Mouse (Mus musculus): Measurements from ENCODE around the gene Drg1. TPM values are rescaled to one million over a fixed set of nuclear protein-coding genes. Genes with fewer than 3 reads are reported as not detected.
A peak's percentile ranks its signal among the peaks of the same experiment; 100 is the strongest.

The Drg1 gene
- polyA plus RNA-seq, 1 experiment from 2014 or later, result 235 TPM

DNA sequence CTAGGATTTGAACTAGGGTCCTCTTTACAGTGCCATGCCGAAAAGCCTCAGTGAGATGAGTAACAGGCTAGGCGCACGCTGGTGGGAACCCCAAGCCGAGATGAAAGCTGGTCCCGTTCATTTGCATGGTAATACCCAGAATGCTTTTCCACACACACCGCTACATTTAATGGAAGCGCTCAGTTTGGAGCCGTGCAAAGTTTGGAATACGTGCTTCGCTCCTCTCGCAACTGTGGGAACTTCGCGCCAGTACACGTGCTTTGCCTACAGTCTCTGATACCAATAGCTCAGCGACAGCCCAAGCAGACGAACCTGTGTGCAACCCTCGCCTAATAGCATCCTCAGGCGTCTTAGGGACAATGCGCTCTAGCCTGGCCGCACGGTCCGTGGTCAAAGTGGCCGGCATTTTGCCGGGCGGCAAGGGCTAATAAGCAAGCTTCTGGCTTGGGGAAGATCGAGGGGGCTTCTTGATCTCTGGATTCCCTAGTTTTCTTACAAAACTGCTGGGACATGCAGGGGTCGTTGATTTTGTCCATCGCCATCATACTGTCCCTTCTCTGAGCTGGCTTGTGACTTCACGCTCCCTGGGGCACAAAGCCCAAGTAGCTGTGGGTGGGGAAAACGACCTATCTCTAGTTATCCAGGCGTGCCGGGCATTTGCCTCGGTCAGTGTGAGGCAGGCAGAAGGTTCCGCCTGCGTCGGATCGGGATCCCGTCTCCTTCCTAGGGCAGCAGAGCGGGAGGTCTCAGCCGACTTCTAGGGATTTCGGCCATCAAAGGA is 22.5 kb upstream of the Drg1 start, which contains the start of gene Patz1:
Patz1 (plus strand) TSS at position 354 of the 781 bp plus-strand sequence.
- Histone ChIP-seq H3K4me2 (peak within 1 kb of the TSS; percentile 100), H3K27ac (peak within 1 kb of the TSS; percentile 100), H3K4me1 (replicated peaks) (peaks cover 39% of the 10 kb centered on the region), H3K27me3 (no peaks in the 10 kb centered on the region), H3K36me3 (peaks cover 4% of the 10 kb centered on the region), H3K9ac (peak within 1 kb of the TSS; percentile 96), H3K4me3 (peak within 1 kb of the TSS; percentile 82), H3K9me3 (no peaks in the 10 kb centered on the region)
- ATAC-seq (ENCODE audit: low FRiP score), result peak; percentile 30; the same call in 1 of the 2 replicates
- WGBS, result under 1% methylated on average over 41 of the region's 41 CpGs

DNA sequence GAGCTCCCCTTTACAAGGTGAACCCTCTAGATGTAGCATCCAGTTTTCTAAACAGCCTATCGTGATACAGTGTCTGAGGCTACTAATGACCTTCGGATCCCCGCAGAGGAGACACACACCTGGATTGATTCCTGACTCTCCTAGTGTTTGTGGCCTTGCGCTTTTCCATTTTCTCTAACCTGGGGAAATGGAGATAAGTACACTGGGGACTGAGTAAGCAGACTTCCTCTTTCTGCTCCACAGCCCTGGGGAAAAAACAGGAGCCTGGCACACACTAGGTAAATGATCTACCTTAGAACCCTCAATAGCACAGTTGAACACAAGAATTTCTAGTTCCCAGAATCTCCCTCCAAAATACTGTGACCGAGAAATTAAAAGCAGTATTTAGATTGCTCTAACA is 21.7 kb upstream of the Drg1 start:
- H3K4me2 ChIP-seq, result peak overlapping the region; percentile 100
- WGBS, result 57% methylated on average over 5 of the region's 5 CpGs
- no peaks in the 10 kb centered on the region for H3K36me3 ChIP-seq
- H3K9ac ChIP-seq, result peak overlapping the region; percentile 96
- peak overlapping the region; percentile 82; the same call in 1 of the 2 replicates for H3K4me3 ChIP-seq
- no peak for ATAC-seq (ENCODE audit: low FRiP score)
- H3K9me3 ChIP-seq, result no peaks in the 10 kb centered on the region
- H3K27me3 ChIP-seq, result no peaks in the 10 kb centered on the region
- H3K4me1 ChIP-seq (replicated peaks), result peaks cover 31% of the 10 kb centered on the region
- peak overlapping the region; percentile 100 for H3K27ac ChIP-seq

DNA sequence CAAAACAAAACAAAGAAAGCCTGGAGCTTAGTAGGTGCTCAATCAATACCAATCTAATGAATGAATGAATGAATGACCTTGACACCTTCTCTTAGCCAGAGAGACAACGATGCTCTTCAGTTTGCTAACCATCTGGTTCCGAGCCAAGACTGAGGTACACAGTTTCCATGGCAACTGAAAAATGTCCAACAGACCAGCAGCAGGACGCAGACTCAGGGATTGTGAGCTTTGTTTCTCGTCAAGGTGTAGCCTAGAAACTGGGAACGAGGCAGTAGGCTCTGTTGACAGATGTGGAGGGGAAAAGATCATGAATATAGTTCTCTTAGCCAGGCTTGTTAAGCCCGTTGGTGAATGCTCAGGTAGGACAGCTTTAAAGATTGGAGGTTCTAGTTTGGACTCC is 20.9 kb upstream of the Drg1 start:
- no peak overlapping the region for H3K4me2 ChIP-seq
- peak overlapping the region; percentile 14; the same call in 1 of the 2 replicates for H3K9ac ChIP-seq
- 26% methylated on average over 6 of the region's 6 CpGs for WGBS

DNA sequence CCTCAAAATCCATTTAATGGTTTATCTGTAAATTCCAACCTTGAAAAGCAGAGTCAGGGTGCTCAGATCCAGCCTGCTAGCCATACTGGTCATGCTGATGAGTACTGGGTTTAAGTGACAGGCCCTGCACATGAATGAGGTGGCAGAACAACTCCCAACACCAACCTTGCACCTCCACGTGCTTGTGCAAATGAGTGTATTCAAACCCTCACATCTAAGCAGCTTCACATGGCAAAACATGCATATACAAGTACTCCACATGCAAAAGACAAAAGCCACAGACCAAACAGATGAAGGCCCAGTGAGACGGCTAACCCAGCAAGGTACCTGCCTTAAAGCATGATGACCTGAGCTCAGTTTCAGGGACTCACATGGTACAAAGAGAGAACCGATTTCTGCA is 19.7 kb upstream of the Drg1 start:
- no peaks in the 10 kb centered on the region for H3K36me3 ChIP-seq
- WGBS, result 91% methylated on average over 3 of the region's 3 CpGs
- H3K4me2 ChIP-seq, result no peak overlapping the region
- H3K9ac ChIP-seq, result no peak overlapping the region
- H3K4me1 ChIP-seq (replicated peaks), result peaks cover 19% of the 10 kb centered on the region
- no peak overlapping the region for H3K4me3 ChIP-seq
- ATAC-seq (ENCODE audit: low FRiP score), result no peak
- H3K27me3 ChIP-seq, result no peaks in the 10 kb centered on the region
- no peak overlapping the region for H3K27ac ChIP-seq
- no peaks in the 10 kb centered on the region for H3K9me3 ChIP-seq

More for the DNA sequence above, 20.9 kb upstream of the Drg1 start:
- Histone ChIP-seq H3K4me1 (replicated peaks) (peaks cover 25% of the 10 kb centered on the region), H3K4me3 (no peak overlapping the region), H3K27ac (peak overlapping the region; percentile 100), H3K36me3 (no peaks in the 10 kb centered on the region), H3K27me3 (no peaks in the 10 kb centered on the region), H3K9me3 (no peaks in the 10 kb centered on the region)
- no peak for ATAC-seq (ENCODE audit: low FRiP score)

DNA sequence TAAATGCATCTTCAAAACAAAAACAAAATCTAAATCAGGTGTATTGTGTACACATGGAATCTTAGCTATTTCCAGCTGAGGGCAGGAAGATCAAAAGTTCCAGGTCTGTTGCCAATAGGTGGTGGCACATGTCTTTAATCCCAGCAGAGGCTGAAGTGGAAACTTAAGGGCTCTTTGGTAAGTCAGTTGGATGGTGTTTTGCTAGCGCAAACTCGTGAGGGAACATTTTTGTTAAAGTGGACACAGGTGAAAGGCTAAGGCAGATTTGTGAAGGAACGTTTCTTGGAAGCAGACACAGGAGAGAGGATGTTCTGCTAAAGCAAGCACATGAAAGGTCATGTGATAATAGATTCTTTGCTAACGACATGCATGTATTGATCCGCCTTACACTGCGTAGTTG is 17.4 kb upstream of the Drg1 start:
- Histone ChIP-seq H3K4me2 (no peak overlapping the region), H3K27me3 (no peaks in the 10 kb centered on the region), H3K36me3 (no peaks in the 10 kb centered on the region), H3K4me1 (replicated peaks) (peaks cover 18% of the 10 kb centered on the region), H3K9ac (no peak overlapping the region), H3K27ac (no peak overlapping the region), H3K9me3 (no peaks in the 10 kb centered on the region), H3K4me3 (no peak overlapping the region)
- 92% methylated on average over 6 of the region's 6 CpGs for WGBS
- ATAC-seq (ENCODE audit: low FRiP score), result no peak

DNA sequence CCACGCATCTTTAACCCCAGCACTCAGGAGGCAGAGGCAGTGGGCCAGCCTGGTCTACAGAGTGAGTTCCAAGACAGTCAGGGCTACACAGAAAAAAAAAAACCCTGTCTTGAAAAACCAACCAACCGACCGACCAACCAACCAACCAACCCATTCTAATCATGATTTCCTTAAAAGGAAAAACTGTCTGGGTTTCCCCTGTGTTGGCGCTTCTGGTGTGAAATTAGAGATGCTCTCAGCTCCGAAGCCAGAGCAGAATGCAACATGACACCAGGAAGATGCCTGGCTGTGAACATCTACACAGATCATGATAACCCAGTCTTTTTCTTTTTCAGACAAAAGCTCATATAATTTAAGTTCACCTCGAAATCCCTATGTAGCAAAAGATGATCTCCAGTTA is 16.7 kb upstream of the Drg1 start:
- H3K36me3 ChIP-seq, result no peaks in the 10 kb centered on the region
- H3K4me1 ChIP-seq (replicated peaks), result peaks cover 12% of the 10 kb centered on the region
- no peak overlapping the region for H3K9ac ChIP-seq
- no peak overlapping the region for H3K4me2 ChIP-seq
- WGBS, result 87% methylated on average over 6 of the region's 6 CpGs
- H3K9me3 ChIP-seq, result no peaks in the 10 kb centered on the region
- no peaks in the 10 kb centered on the region for H3K27me3 ChIP-seq
- no peak overlapping the region for H3K27ac ChIP-seq
- H3K4me3 ChIP-seq, result no peak overlapping the region
- no peak for ATAC-seq (ENCODE audit: low FRiP score)

DNA sequence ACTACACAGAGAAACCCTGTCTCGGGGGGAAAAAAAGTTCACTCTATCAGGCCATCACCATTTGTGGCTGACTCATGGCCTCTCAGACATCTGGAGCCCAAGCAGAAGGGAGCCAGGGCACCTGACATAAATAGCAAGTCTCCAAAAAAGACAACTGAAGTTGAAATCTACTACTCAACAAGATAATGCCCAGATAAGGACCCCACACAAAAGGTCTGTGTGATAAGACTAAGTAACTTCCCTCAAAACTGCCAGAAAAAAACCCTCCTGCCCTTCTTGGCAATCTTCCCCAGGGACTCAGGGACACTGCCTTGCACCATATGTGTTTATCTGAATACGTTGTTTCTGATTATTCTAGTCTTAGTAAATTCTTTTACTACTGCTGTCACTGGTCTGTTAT is 13.5 kb upstream of the Drg1 start:
- Histone ChIP-seq H3K36me3 (no peaks in the 10 kb centered on the region), H3K4me3 (no peak overlapping the region), H3K9ac (no peak overlapping the region), H3K9me3 (no peaks in the 10 kb centered on the region), H3K27me3 (no peaks in the 10 kb centered on the region), H3K27ac (no peak overlapping the region), H3K4me1 (replicated peaks) (no peaks in the 10 kb centered on the region), H3K4me2 (no peak overlapping the region)
- ATAC-seq (ENCODE audit: low FRiP score), result no peak
- 83% methylated on average over 2 of the region's 2 CpGs for WGBS

DNA sequence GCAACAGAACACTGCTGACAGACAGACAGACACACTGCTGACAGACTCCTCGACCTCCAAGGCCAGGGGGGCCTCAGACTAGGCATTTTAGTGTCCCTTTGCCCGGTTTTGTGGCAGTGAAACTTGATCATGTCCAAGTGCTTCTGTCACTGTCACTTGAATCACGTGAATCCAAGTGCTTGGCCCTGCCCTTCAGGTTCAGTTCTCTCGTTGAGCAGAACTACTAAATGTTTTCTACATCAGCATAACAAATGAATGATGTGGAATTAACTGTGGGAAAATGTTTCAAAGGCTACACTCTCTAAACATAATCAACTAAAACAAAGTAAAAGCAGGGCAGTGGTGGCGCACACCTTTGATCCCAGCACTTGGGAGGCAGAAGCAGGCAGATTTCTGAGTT is 12.1 kb upstream of the Drg1 start:
- H3K4me3 ChIP-seq, result no peak overlapping the region
- H3K36me3 ChIP-seq, result no peaks in the 10 kb centered on the region
- 67% methylated on average over 5 of the region's 5 CpGs for WGBS
- ATAC-seq (ENCODE audit: low FRiP score), result no peak
- H3K9me3 ChIP-seq, result no peaks in the 10 kb centered on the region
- no peaks in the 10 kb centered on the region for H3K27me3 ChIP-seq
- H3K4me2 ChIP-seq, result no peak overlapping the region
- no peak overlapping the region for H3K27ac ChIP-seq
- no peak overlapping the region for H3K9ac ChIP-seq
- H3K4me1 ChIP-seq (replicated peaks), result no peaks in the 10 kb centered on the region

DNA sequence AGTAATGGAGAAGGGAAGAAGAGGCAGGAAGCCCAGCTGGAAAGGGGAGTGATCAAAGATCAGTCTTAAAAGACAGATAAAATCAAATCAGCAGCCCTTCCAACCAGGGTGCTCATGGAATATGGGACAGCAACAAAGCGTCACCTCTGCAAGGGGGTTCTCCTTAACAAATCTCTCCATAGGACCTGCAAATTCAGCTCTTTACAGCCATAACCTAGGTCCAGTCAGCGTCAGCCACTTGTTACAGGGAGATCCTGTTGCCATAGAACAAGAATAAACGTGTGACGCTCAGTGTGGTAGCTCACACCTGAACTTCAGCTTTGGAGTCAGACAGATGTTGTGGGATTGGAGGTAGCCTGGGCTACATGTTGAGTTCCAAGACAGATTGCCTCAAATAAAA is 3.0 kb upstream of the Drg1 start:
- ATAC-seq (ENCODE audit: low FRiP score), result no peak
- H3K4me2 ChIP-seq, result no peak overlapping the region
- no peak overlapping the region for H3K27ac ChIP-seq
- no peaks in the 10 kb centered on the region for H3K36me3 ChIP-seq
- no peak overlapping the region for H3K4me3 ChIP-seq
- H3K27me3 ChIP-seq, result no peaks in the 10 kb centered on the region
- H3K9me3 ChIP-seq, result no peaks in the 10 kb centered on the region
- no peak overlapping the region for H3K9ac ChIP-seq
- H3K4me1 ChIP-seq (replicated peaks), result peaks cover 20% of the 10 kb centered on the region
- 34% methylated on average over 4 of the region's 4 CpGs for WGBS

DNA sequence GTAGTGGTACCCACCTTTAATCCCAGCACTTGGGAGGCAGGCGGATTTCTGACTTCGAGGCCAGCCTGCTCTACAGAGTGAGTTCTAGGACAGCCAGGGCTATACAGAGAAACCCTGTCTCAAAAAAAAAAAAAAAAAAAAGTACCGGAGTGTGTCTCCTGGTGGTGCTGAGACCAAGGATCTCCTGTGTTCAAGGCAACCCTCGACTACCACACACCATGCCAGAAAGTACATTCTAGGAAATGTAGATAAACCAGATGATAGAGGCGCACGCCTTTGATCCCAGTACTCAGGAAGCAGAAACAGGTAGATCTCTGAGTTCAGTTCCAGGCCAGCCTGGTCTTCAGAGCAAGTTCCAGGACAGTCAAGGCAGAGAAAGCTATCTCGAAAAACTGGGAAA is 918 bp upstream of the Drg1 start:
- ATAC-seq (ENCODE audit: low FRiP score), result no peak; the same call in 1 of the 2 replicates
- H3K9ac ChIP-seq, result peak overlapping the region; percentile 99
- H3K4me2 ChIP-seq, result peak overlapping the region; percentile 55
- H3K4me3 ChIP-seq, result peak overlapping the region; percentile 91
- H3K9me3 ChIP-seq, result no peaks in the 10 kb centered on the region
- H3K4me1 ChIP-seq (replicated peaks), result peaks cover 36% of the 10 kb centered on the region
- WGBS, result 58% methylated on average over 7 of the region's 7 CpGs
- no peaks in the 10 kb centered on the region for H3K27me3 ChIP-seq
- H3K27ac ChIP-seq, result peak overlapping the region; percentile 97; the same call in 1 of the 2 replicates
- H3K36me3 ChIP-seq, result peaks cover 15% of the 10 kb centered on the region

DNA sequence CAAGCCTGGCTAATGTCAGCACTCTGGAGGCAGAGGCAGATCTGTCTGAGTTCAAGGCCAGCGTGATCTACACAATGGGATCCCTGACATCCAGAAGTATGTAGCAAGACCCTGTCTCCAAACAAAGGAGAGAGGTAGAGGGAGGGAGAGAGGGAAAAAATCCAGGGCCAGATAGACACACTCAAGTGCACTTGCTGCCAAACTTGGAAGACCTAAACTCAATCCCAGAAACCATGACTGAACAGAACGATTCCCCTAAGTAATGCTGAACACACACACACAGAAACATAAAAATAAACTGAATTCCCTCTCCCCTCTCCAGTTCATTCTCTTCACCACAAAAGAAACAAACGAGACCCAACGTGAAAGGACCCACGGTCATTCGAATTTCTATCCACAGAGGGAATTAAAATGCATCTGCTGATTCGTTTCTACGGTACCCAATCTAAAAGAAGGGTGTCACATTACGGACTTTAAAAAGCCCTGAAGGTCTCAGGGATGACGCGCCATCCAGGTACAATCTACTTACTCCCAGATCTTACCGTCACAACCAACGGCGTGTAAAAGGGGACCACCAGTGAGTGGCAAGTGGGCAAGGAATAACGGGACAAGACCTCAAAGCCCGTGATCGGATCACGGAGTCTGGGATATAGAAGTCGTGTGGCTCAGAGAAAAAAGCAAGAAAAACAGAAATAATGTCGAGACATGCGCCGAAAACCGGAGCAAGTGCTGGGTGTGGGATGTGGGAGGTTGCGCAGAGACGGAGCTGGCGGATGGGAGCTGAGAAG is 730 bp downstream of the Drg1 start:
- Histone ChIP-seq H3K27me3 (no peaks in the 10 kb centered on the region), H3K4me2 (peak overlapping the region; percentile 84), H3K9me3 (no peaks in the 10 kb centered on the region), H3K36me3 (peaks cover 32% of the 10 kb centered on the region), H3K9ac (peak overlapping the region; percentile 99), H3K27ac (peak overlapping the region; percentile 97), H3K4me3 (peak overlapping the region; percentile 91), H3K4me1 (replicated peaks) (peaks cover 36% of the 10 kb centered on the region)
- no peak; the same call in 1 of the 2 replicates for ATAC-seq (ENCODE audit: low FRiP score)
- WGBS, result under 1% methylated on average over 26 of the region's 26 CpGs

DNA sequence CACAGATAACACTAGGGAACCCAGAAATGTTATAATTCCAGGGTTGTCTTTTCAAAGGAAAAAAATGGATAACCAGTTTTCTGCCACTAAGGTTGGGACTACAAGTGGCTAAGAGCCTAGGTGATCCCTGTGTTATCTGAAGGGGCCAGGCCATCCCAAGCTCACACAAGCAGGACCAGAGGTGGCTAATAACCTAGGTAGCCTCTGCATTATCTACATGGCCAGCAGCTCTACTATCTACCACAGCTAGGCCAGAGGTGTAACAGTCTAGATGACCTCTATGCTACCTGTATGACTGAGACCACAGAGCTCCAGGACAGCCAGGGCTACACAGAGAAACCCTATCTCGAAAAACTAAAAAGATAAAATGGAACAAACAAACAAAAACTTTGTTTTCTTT is 6.7 kb downstream of the Drg1 start:
- H3K9ac ChIP-seq, result no peak overlapping the region
- H3K4me1 ChIP-seq (replicated peaks), result peaks cover 19% of the 10 kb centered on the region
- H3K27me3 ChIP-seq, result no peaks in the 10 kb centered on the region
- no peaks in the 10 kb centered on the region for H3K9me3 ChIP-seq
- 97% methylated on average over 1 of the region's 1 CpGs for WGBS
- H3K4me3 ChIP-seq, result no peak overlapping the region
- peaks cover 83% of the 10 kb centered on the region for H3K36me3 ChIP-seq
- no peak for ATAC-seq (ENCODE audit: low FRiP score)
- no peak overlapping the region for H3K4me2 ChIP-seq
- H3K27ac ChIP-seq, result no peak overlapping the region

Data from hindbrain, embryonic 13.5 days (tissue).